Comparison of ENCODE assay signal across 8 mouse cellular contexts in the genomic region with DNA sequence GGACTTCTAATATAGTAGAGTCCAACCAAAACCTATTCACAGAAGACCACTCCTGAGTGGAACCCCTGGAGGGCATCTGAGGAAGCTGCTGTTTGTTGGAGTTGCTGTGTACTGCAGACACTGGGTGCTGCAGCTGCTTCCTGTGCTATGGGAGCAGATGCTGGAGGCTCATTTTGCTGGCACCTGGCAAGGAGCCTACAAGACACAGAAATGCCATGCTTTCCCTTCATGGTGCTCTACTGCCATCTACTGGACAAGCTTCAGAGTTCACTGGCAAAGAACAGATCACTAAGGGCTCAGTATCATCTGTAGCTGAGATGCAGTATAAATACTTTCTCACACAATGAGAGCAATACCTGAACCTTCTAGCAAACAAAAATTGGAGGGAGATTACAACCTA. TPM values are rescaled to one million over a fixed set of nuclear protein-coding genes. Genes with fewer than 3 reads are reported as not detected.
DNase-seq lines count a peak whose midpoint lies in the region; ATAC-seq and TF ChIP-seq lines count a peak whose summit lies in the region.
"Not testable (repeated sequence)": the region's sequence is repeated elsewhere in the genome, so short reads cannot be mapped to it uniquely, and the experiment has no call there.

No protein-coding gene starts in this region.

- DNase-seq in G1E (ENCODE audit: low spot score): not testable (repeated sequence)
- DNase-seq in cerebellum, adult 11 months: peak; percentile 60
- peak; percentile 65 for DNase-seq in large intestine, adult 2 months (ENCODE audit: low read depth, low spot score)
- DNase-seq in liver, postnatal 0 days: peak; percentile 54
- peak; percentile 78 for DNase-seq in testis, postnatal 10 days (ENCODE audit: low spot score)

- not testable (repeated sequence) for H3K4me1 ChIP-seq in G1E (ENCODE audit: insufficient read depth, low read depth, low read length); forebrain, embryonic 15.5 days; liver, postnatal 0 days (ENCODE audit: insufficient read depth); neural tube, embryonic 14.5 days (ENCODE audit: control insufficient read depth, insufficient read depth, low read length)

- H3K27ac ChIP-seq in forebrain, embryonic 15.5 days (replicated peaks); liver, postnatal 0 days (ENCODE audit: low read depth); neural tube, embryonic 14.5 days (ENCODE audit: low read depth, low read length): not testable (repeated sequence)

- ATAC-seq in G1E (ENCODE audit: extremely low read depth, insufficient number of reproducible peaks, low FRiP score, poor library complexity, severe bottlenecking); liver, postnatal 0 days: not testable (repeated sequence)
- peak; percentile 88 for ATAC-seq in forebrain, embryonic 15.5 days (replicated peaks)
- peak; percentile 73 to 83 for ATAC-seq in hematopoietic stem cell, adult 5-6 weeks (replicated peaks in 1 of 2; ENCODE audit: insufficient read depth in 1 of 2, low FRiP score in 2 of 2, low TSS enrichment in 1 of 2, low read depth in 1 of 2, poor library complexity in 2 of 2, severe bottlenecking in 2 of 2)
- peak; percentile 93 for ATAC-seq in neural tube, embryonic 14.5 days (ENCODE audit: low read depth)

- not testable (repeated sequence) for H3K36me3 ChIP-seq in G1E (replicated peaks); forebrain, embryonic 15.5 days; liver, postnatal 0 days (replicated peaks; ENCODE audit: insufficient read depth, low read length); neural tube, embryonic 14.5 days (ENCODE audit: control insufficient read depth, insufficient read depth, low read length)

- H3K9me3 ChIP-seq in G1E (replicated peaks); forebrain, embryonic 15.5 days; liver, postnatal 0 days (ENCODE audit: low read length); neural tube, embryonic 14.5 days (ENCODE audit: control insufficient read depth, low read length): not testable (repeated sequence)

- peak; percentile 42; the same call in 1 of the 2 replicates for TF ChIP-seq CTCF in G1E (IDR thresholded peaks at IDR 0.05; ENCODE audit: low read depth, low read length)
- TF ChIP-seq CTCF in liver, postnatal 0 days (IDR thresholded peaks at IDR 0.05; ENCODE audit: low read depth): peak; percentile 85

- not testable (repeated sequence) for H3K9ac ChIP-seq in forebrain, embryonic 15.5 days (replicated peaks); liver, postnatal 0 days (replicated peaks); neural tube, embryonic 14.5 days (replicated peaks; ENCODE audit: low read depth, low read length)

- not testable (repeated sequence) for H3K4me3 ChIP-seq in G1E (ENCODE audit: low read depth, low read length); forebrain, embryonic 15.5 days; liver, postnatal 0 days (ENCODE audit: low read depth, low read length); neural tube, embryonic 14.5 days (ENCODE audit: low read depth, low read length)

- not testable (repeated sequence) for H3K4me2 ChIP-seq in forebrain, embryonic 15.5 days (replicated peaks); liver, postnatal 0 days (ENCODE audit: low read depth, low read length); neural tube, embryonic 14.5 days (ENCODE audit: low read depth, low read length)

- TF ChIP-seq EP300 in liver, postnatal 0 days (IDR thresholded peaks at IDR 0.05; ENCODE audit: low read depth): not testable (repeated sequence)

- H3K27me3 ChIP-seq in G1E (ENCODE audit: insufficient read depth, low read length); forebrain, embryonic 15.5 days; liver, postnatal 0 days (ENCODE audit: insufficient read depth, low read length); neural tube, embryonic 14.5 days (ENCODE audit: control insufficient read depth, insufficient read depth, low read length): not testable (repeated sequence)

RNA-seq across cellular contexts. Expression of a gene that starts 16.1 kb away (rescaled TPM):
- total RNA-seq in G1E (2014; fragmentation: Nextera tagmentation) (not detected in 2 replicates), G1E (2017) (not detected in 2 replicates)
- not detected in 2 replicates for polyA plus RNA-seq in G1E (2012)
- not detected in 2 replicates for polyA plus RNA-seq in forebrain, embryonic 15.5 days (2015; fragmentation: Nextera tagmentation; extraction: Ambion mirVana)
- not detected in 2 replicates for total RNA-seq in hematopoietic stem cell, adult 5-6 weeks (2017)
- not detected in 2 replicates for polyA plus RNA-seq in large intestine, adult 2 months (2012; rRNA removed)
- not detected in 2 replicates for polyA plus RNA-seq in liver, postnatal 0 days (2015; fragmentation: Nextera tagmentation; extraction: Ambion mirVana)
- not detected in 2 replicates for polyA plus RNA-seq in neural tube, embryonic 14.5 days (2014; fragmentation: Nextera tagmentation; extraction: Ambion mirVana)

RNA-seq across cellular contexts. Expression of a gene that starts 23.2 kb away (rescaled TPM):
- total RNA-seq in G1E (2014; fragmentation: Nextera tagmentation) (not detected in 2 replicates), G1E (2017) (0.06 TPM in 1 of 2 replicates, not detected in the other)
- polyA plus RNA-seq in G1E (2012): not detected in 2 replicates
- not detected in 2 replicates for polyA plus RNA-seq in forebrain, embryonic 15.5 days (2015; fragmentation: Nextera tagmentation; extraction: Ambion mirVana)
- not detected in 2 replicates for total RNA-seq in hematopoietic stem cell, adult 5-6 weeks (2017)
- not detected in 2 replicates for polyA plus RNA-seq in large intestine, adult 2 months (2012; rRNA removed)
- not detected in 2 replicates for polyA plus RNA-seq in liver, postnatal 0 days (2015; fragmentation: Nextera tagmentation; extraction: Ambion mirVana)
- not detected in 2 replicates for polyA plus RNA-seq in neural tube, embryonic 14.5 days (2014; fragmentation: Nextera tagmentation; extraction: Ambion mirVana)

RNA-seq across cellular contexts. Expression of a gene that starts 48.1 kb away (rescaled TPM):
- total RNA-seq in G1E (2014; fragmentation: Nextera tagmentation) (31.8 and 39.7 TPM in 2 replicates), G1E (2017) (12.5 TPM in 2 replicates)
- 11.7 and 13.4 TPM in 2 replicates for polyA plus RNA-seq in G1E (2012)
- polyA plus RNA-seq in forebrain, embryonic 15.5 days (2015; fragmentation: Nextera tagmentation; extraction: Ambion mirVana): 34.2 and 36.0 TPM in 2 replicates
- 22.2 and 27.6 TPM in 2 replicates for total RNA-seq in hematopoietic stem cell, adult 5-6 weeks (2017)
- 36.3 and 48.6 TPM in 2 replicates for polyA plus RNA-seq in large intestine, adult 2 months (2012; rRNA removed)
- 16.8 and 19.1 TPM in 2 replicates for polyA plus RNA-seq in liver, postnatal 0 days (2015; fragmentation: Nextera tagmentation; extraction: Ambion mirVana)
- polyA plus RNA-seq in neural tube, embryonic 14.5 days (2014; fragmentation: Nextera tagmentation; extraction: Ambion mirVana): 42.2 and 47.2 TPM in 2 replicates
